Mouse (Mus musculus) heart, adult 2 months (tissue): ENCODE data around the gene Dph3. TPM values are rescaled to one million over a fixed set of nuclear protein-coding genes. Genes with fewer than 3 reads are reported as not detected.

Source experiments
- DNase-seq, 2 experiments: peaks; one replicate each; pipeline ENCODE4 v3.0.0; 2021
- H3K27ac ChIP-seq: fragments of 200-600 bp; 2 replicates; pipeline ENCODE4 v1.8.1; 2022
- H3K27me3 ChIP-seq: fragments of 200-500 bp; 2 replicates; pipeline ENCODE4 v1.6.1; 2012; ENCODE audit warnings: mild to moderate bottlenecking, low read length, inconsistent platforms, mixed read lengths; ENCODE audit not compliant: control insufficient read depth, insufficient read depth
- H3K36me3 ChIP-seq: fragments of 200-500 bp; 2 replicates; pipeline ENCODE4 v1.6.1; 2012; ENCODE audit warnings: low read length, inconsistent platforms; ENCODE audit not compliant: control insufficient read depth, insufficient read depth
- H3K4me1 ChIP-seq: fragments of 200-500 bp; 2 replicates; pipeline ENCODE4 v1.6.1; 2011; ENCODE audit warnings: low read length; ENCODE audit not compliant: control insufficient read depth, insufficient read depth
- H3K4me3 ChIP-seq: fragments of 200-600 bp; 2 replicates; pipeline ENCODE4 v1.8.1; 2022
- H3K79me2 ChIP-seq: fragments of 200-500 bp; replicated peaks from 2 replicates; pipeline ENCODE4 v1.6.1; 2012; ENCODE audit warnings: mild to moderate bottlenecking, inconsistent platforms, low read length, moderate library complexity, mixed read lengths; ENCODE audit not compliant: control insufficient read depth, insufficient read depth
- H3K9ac ChIP-seq: fragments of 200-500 bp; 2 replicates; pipeline ENCODE4 v1.6.1; 2012; ENCODE audit warnings: low read depth, mild to moderate bottlenecking, control low read depth, inconsistent platforms, low read length, mixed read lengths
- CTCF ChIP-seq: fragments of 200-600 bp; IDR thresholded peaks from 2 replicates; pipeline ENCODE4 v1.8.1; 2022; ENCODE audit warnings: antibody characterized with exemption, mild to moderate bottlenecking, moderate library complexity
- EP300 ChIP-seq: fragments of 200-500 bp; IDR thresholded peaks from 2 replicates; pipeline ENCODE4 v1.6.1; 2011; ENCODE audit warnings: low read depth, low read length, control low read depth; ENCODE audit not compliant: insufficient read depth
- POLR2A ChIP-seq: fragments of 200-500 bp; IDR thresholded peaks from 2 replicates; pipeline ENCODE4 v1.6.1; 2011; ENCODE audit warnings: mild to moderate bottlenecking, low read depth, low read length, control low read depth; ENCODE audit not compliant: insufficient read depth
- WGBS: fragments of 180-500 bp; shearing (Covaris S2); methylation state at CpG from one replicate; pipeline ENCODE4 v1.1.7; 2018; 5-methylcytosine and 5-hydroxymethylcytosine counted together
- intact Hi-C: fragments of 180-260 bp; cut with DNase I; formaldehyde crosslinking; loops from one replicate; pipeline ENCODE4 v1.15.1; 2025
- polyA plus RNA-seq: library from polyadenylated mRNA; depleted of rRNA; stranded (reverse); fragments of >200 nt; gene quantifications from 2 replicates; pipeline ENCODE4 v1.2.3, GENCODE M21; 2012
- total RNA-seq, 2 experiments: library from RNA; stranded (reverse); gene quantifications; 2 replicates each; pipeline ENCODE4 v1.2.3; 2021

Gene Dph3
- total and polyA plus RNA-seq, 3 experiments: 40.2 to 99.2 (median 81.7) TPM

DNA sequence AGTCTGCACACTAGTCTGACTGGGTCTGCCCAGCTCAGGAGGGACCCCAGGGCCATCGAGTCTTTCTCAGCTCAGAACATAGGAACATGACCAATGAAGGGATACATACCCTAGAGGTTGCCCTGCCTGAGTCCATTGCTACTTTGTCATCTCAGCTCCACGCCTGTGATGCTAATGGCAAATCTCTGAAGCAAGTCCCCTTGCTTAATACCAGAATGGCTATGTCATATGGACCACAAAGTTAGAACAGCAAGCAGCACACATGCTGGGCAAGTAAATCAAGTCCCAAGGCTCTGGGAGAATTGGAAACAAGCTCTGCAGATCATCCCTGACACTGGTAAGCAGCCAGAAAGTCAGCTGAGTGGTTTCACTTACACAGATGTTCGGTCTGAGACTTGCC is 13.4 kb upstream of the Dph3 start:
- Histone ChIP-seq H3K4me1 (no peaks in the 10 kb centered on the region), H3K79me2 (no peaks in the 10 kb centered on the region), H3K27me3 (no peaks in the 10 kb centered on the region), H3K36me3 (peaks cover 2% of the 10 kb centered on the region; the same call in 1 of the 2 replicates), H3K4me3 (no peak overlapping the region), H3K9ac (no peak overlapping the region), H3K27ac (no peak overlapping the region)
- intact Hi-C loops: no loop called here
- 87% methylated on average over 3 of the region's 3 CpGs for WGBS
- TF ChIP-seq EP300 (no peak), CTCF (no peak), POLR2A (no peak)
- no peak for DNase-seq

DNA sequence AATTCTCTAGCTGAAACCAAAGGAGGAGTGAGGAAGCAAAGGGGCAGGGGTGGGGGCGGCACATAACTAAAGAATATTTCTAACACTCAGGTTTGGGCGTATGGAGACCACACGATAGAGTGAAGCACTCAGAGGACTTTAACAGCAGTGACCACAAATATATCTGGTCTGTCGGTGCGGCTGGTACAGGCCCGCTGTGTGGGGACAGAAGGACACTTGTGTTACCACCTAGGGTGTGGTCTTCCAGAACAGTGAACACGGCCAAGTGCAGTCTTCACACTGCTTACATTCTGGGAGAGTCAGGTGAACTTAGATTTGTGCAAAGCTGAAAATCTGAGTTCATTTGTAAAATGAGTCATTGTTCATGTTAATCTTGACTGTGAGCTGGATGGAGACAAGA is 12.2 kb upstream of the Dph3 start:
- TF ChIP-seq EP300 (no peak), CTCF (no peak), POLR2A (no peak)
- peaks cover 8% of the 10 kb centered on the region for H3K36me3 ChIP-seq
- WGBS: 94% methylated on average over 7 of the region's 7 CpGs

DNA sequence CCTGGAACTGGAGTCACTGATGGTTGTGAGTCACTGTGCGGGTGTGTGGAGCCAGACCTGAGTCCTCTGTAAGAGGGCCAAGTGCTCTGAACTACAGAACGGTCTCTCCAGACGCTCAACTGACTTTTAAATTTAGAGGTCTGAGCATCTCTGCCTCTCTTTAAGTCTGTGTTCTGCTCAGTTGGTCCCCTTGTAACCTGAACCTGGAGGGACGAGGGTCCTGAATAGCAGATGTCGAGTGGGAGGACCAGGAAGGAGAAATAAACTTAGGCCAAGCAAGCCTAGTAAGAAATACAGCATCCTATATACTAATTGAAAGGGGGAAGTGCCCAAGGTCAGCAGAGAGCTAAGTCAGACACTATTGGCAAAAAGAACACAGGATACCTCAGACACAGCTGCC is 11.2 kb upstream of the Dph3 start:
- no peak for TF ChIP-seq POLR2A
- H3K9ac ChIP-seq: no peak overlapping the region
- H3K79me2 ChIP-seq: no peaks in the 10 kb centered on the region
- H3K27ac ChIP-seq: no peak overlapping the region
- peaks cover 9% of the 10 kb centered on the region for H3K36me3 ChIP-seq
- DNase-seq: no peak
- H3K4me3 ChIP-seq: no peak overlapping the region
- peaks cover 3% of the 10 kb centered on the region for H3K4me1 ChIP-seq
- 85% methylated on average over 5 of the region's 5 CpGs for WGBS
- no peaks in the 10 kb centered on the region for H3K27me3 ChIP-seq
- intact Hi-C loops: no loop called here

More for the DNA sequence above, 12.2 kb upstream of the Dph3 start:
- Histone ChIP-seq H3K9ac (no peak overlapping the region), H3K4me1 (peaks cover 3% of the 10 kb centered on the region), H3K27ac (no peak overlapping the region), H3K27me3 (no peaks in the 10 kb centered on the region), H3K79me2 (no peaks in the 10 kb centered on the region), H3K4me3 (no peak overlapping the region)
- intact Hi-C loops: no loop called here
- DNase-seq: no peak

DNA sequence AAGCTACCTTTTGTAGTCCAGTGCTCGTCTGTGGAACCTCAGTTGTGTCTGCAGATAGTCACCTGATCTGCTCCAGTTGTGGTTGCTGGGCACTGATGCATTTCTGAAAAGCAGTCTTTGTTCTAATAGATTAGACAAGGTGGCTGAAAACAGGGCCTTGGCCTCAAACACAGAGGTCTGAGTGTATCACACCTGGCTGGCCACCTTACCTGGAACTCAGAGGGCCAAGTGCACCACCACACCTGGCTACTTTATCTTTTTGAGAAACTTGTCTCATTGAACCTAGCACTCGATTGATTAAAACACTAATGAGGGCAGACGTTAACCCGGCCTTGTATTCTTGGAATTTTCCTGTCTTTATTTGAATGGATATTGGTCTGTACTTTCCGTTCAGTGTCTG is 10.1 kb upstream of the Dph3 start:
- intact Hi-C loops: no loop called here
- H3K9ac ChIP-seq: no peak overlapping the region
- H3K4me3 ChIP-seq: no peak overlapping the region
- no peak for TF ChIP-seq CTCF
- TF ChIP-seq EP300: no peak
- TF ChIP-seq POLR2A: no peak
- peaks cover 9% of the 10 kb centered on the region for H3K36me3 ChIP-seq
- no peaks in the 10 kb centered on the region for H3K27me3 ChIP-seq
- DNase-seq: no peak
- H3K27ac ChIP-seq: no peak overlapping the region
- H3K4me1 ChIP-seq: peaks cover 5% of the 10 kb centered on the region
- 90% methylated on average over 5 of the region's 5 CpGs for WGBS
- H3K79me2 ChIP-seq: no peaks in the 10 kb centered on the region

DNA sequence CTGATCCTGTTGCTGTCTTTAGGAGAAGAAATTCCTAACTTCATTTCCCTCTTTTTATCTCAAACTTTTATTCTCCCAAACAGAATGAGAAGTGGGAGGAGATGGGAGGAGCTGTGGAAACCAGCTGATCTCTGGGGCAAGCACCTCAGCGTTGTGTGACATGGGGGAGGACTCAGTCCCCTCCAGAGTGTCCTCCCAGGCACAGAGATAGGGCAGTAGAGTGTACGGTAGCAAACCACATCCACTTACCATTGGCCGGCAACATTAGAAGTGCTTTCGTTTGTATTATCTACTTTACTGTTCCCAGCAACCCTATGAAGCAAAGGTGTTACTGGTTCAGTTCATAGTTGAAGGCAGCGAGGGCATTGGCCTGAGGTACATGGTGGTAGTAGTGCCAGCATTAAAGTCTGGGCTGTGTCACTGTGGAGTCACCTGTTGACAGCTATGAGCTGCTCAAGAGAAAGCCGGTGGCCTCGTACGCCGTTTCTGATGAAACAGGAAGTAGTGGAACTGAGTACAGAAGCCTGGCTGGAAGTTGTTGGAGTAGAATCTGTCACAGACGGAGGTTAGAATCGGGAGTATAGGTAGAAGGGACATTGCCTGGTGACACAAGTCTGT is 8.1 kb upstream of the Dph3 start:
- Histone ChIP-seq H3K4me1 (peaks cover 5% of the 10 kb centered on the region), H3K4me3 (no peak overlapping the region), H3K27ac (no peak overlapping the region; the same call in 1 of the 2 replicates), H3K36me3 (peaks cover 9% of the 10 kb centered on the region), H3K9ac (0 out of 2 replicates have a peak overlapping the region, but pooled peaks have one; percentile 40), H3K27me3 (no peaks in the 10 kb centered on the region), H3K79me2 (peaks cover 2% of the 10 kb centered on the region; the same call in 1 of the 2 replicates)
- no peak for TF ChIP-seq CTCF
- TF ChIP-seq POLR2A: no peak
- no peak for TF ChIP-seq EP300
- WGBS: 30% methylated on average over 11 of the region's 11 CpGs
- peak in 1 of 2 experiments; percentile 30 for DNase-seq
- intact Hi-C loops: no loop called here

DNA sequence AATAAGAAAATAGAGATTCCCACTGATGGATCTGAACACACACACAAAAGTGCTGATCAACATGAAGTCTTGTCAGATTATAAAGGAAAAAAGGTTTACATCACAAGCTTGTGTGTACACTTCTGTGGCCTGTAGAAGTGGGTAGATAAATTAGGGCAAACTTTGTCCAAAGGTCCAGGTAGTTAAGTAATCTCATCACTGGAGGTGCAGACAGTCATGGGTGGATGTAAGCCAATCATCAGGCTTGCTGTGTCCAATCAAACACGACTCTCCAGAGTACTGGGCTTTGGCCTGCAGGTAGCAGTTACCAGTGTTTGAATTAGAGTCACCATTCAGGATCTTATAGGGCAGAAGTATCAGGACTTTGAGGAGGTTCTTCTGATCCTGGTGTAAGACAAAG is 7.5 kb upstream of the Dph3 start:
- no peak overlapping the region; the same call in 1 of the 2 replicates for H3K27ac ChIP-seq

More for the DNA sequence above, 7.5 kb upstream of the Dph3 start:
- no peak overlapping the region for H3K4me3 ChIP-seq
- DNase-seq: no peak
- H3K36me3 ChIP-seq: peaks cover 9% of the 10 kb centered on the region
- H3K79me2 ChIP-seq: peaks cover 2% of the 10 kb centered on the region; the same call in 1 of the 2 replicates
- no peak overlapping the region for H3K9ac ChIP-seq
- TF ChIP-seq CTCF (no peak), POLR2A (no peak), EP300 (no peak)
- WGBS: 31% methylated on average over 1 of the region's 1 CpGs
- intact Hi-C loops: no loop called here
- peaks cover 5% of the 10 kb centered on the region for H3K4me1 ChIP-seq
- H3K27me3 ChIP-seq: no peaks in the 10 kb centered on the region
